Mouse (Mus musculus) CH12.LX (cell line): ENCODE data around the gene Bend6. TPM values are rescaled to one million over a fixed set of nuclear protein-coding genes. Genes with fewer than 3 reads are reported as not detected.

Source experiments
- DNase-seq: peaks from one replicate; pipeline ENCODE4 v3.0.0-alpha.2; 2013; ENCODE audit errors: extremely low read depth
- H3K27ac ChIP-seq: 2 replicates; pipeline ENCODE4 v1.5.1; 2012; ENCODE audit warnings: low read depth, mild to moderate bottlenecking, control low read depth, moderate library complexity; ENCODE audit not compliant: insufficient read depth
- H3K27me3 ChIP-seq: replicated peaks from 2 replicates; pipeline ENCODE3; 2012; ENCODE audit warnings: inconsistent platforms
- H3K36me3 ChIP-seq, 2 experiments: replicated peaks in 1 of 2; 2 replicates each; pipeline versions ENCODE3 to v1.6.1; 2012; ENCODE audit warnings: inconsistent platforms in 1 of 2, low read length in 1 of 2, mild to moderate bottlenecking in 1 of 2, mixed read lengths in 1 of 2, moderate library complexity in 1 of 2; ENCODE audit not compliant: control insufficient read depth in 1 of 2, insufficient read depth in 1 of 2
- H3K4me1 ChIP-seq, 2 experiments: 2 replicates each; pipeline ENCODE4 v1.6.1; 2012; ENCODE audit warnings: inconsistent platforms in 1 of 2, moderate library complexity in 1 of 2; ENCODE audit not compliant: insufficient read depth in 2 of 2, control insufficient read depth in 1 of 2
- H3K4me2 ChIP-seq: 2 replicates; pipeline ENCODE4 v1.6.1; 2012; ENCODE audit warnings: low read depth, mild to moderate bottlenecking, control low read depth; ENCODE audit not compliant: poor library complexity, insufficient read depth, severe bottlenecking
- H3K4me3 ChIP-seq, 3 experiments: fragments of 150-350 bp in 1 of 3; sonication (generic) in 1 of 3; replicated peaks in 1 of 3; 2 replicates each; pipeline versions ENCODE3 to v1.5.1; 2011 to 2012; ENCODE audit warnings: low read depth in 2 of 3, low read length in 2 of 3, mild to moderate bottlenecking in 2 of 3, moderate library complexity in 2 of 3, control low read depth in 1 of 3, improper control_type of control experiment in 1 of 3, inconsistent platforms in 1 of 3, mixed read lengths in 1 of 3; ENCODE audit not compliant: poor library complexity in 1 of 3
- H3K79me2 ChIP-seq: replicated peaks from 2 replicates; pipeline ENCODE4 v1.6.1; 2012; ENCODE audit warnings: mild to moderate bottlenecking, moderate library complexity; ENCODE audit not compliant: control insufficient read depth, poor library complexity, insufficient read depth, severe bottlenecking; ENCODE audit errors: extremely low read depth
- H3K9ac ChIP-seq: 2 replicates; pipeline ENCODE4 v1.6.1; 2012; ENCODE audit warnings: low read depth, mild to moderate bottlenecking, control low read depth, moderate library complexity; ENCODE audit not compliant: insufficient read depth
- H3K9me3 ChIP-seq: replicated peaks from 2 replicates; pipeline ENCODE3; 2012; ENCODE audit warnings: low read length, inconsistent platforms, mixed read lengths
- CHD2 ChIP-seq: IDR thresholded peaks from 2 replicates; pipeline ENCODE4 v1.6.1; 2011; ENCODE audit warnings: low read length, improper control_type of control experiment
- CTCF ChIP-seq, 2 experiments: IDR thresholded peaks in 1 of 2; conservative IDR thresholded peaks in 1 of 2; 2 replicates each; pipeline ENCODE4 v1.5.1; 2011 to 2012; ENCODE audit warnings: low read depth in 2 of 2, low read length in 2 of 2, improper control_type of control experiment in 1 of 2, inconsistent platforms in 1 of 2, mild to moderate bottlenecking in 1 of 2, moderate library complexity in 1 of 2
- EP300 ChIP-seq: IDR thresholded peaks from 2 replicates; pipeline ENCODE4 v1.6.1; 2011; ENCODE audit warnings: low read length, improper control_type of control experiment
- IRF4 ChIP-seq: IDR thresholded peaks from 2 replicates; pipeline ENCODE4 v1.6.1; 2014; ENCODE audit warnings: low read depth, mild to moderate bottlenecking, inconsistent platforms, low read length, improper control_type of control experiment
- JUND ChIP-seq: conservative IDR thresholded peaks from 2 replicates; pipeline ENCODE4 v1.6.1; 2011; ENCODE audit warnings: low read depth, low read length, improper control_type of control experiment
- KAT2A ChIP-seq: IDR thresholded peaks from 2 replicates; pipeline ENCODE4 v1.6.1; 2012; ENCODE audit warnings: low read length, improper control_type of control experiment, inconsistent platforms; ENCODE audit not compliant: insufficient replicate concordance
- MAFK ChIP-seq: IDR thresholded peaks from 2 replicates; pipeline ENCODE4 v1.6.1; 2011; ENCODE audit warnings: low read length, improper control_type of control experiment; ENCODE audit not compliant: insufficient replicate concordance
- MAZ ChIP-seq: IDR thresholded peaks from 2 replicates; pipeline ENCODE4 v1.6.1; 2012; ENCODE audit warnings: low read depth, mild to moderate bottlenecking, inconsistent platforms, low read length, improper control_type of control experiment, moderate library complexity
- MEF2A ChIP-seq: IDR thresholded peaks from 2 replicates; pipeline ENCODE4 v1.6.1; 2014; ENCODE audit warnings: low read depth, mild to moderate bottlenecking, inconsistent platforms, low read length, improper control_type of control experiment, borderline replicate concordance
- MXI1 ChIP-seq: IDR thresholded peaks from 2 replicates; pipeline ENCODE4 v1.6.1; 2011; ENCODE audit warnings: mild to moderate bottlenecking, low read depth, low read length, improper control_type of control experiment
- MYC ChIP-seq: IDR thresholded peaks from 2 replicates; pipeline ENCODE4 v1.6.1; 2011; ENCODE audit warnings: low read depth, mild to moderate bottlenecking, improper control_type of control experiment, low read length
- NRF1 ChIP-seq: IDR thresholded peaks from 2 replicates; pipeline ENCODE4 v1.6.1; 2014; ENCODE audit warnings: low read depth, mild to moderate bottlenecking, inconsistent platforms, low read length, improper control_type of control experiment, moderate library complexity
- POLR2A ChIP-seq: IDR thresholded peaks from 2 replicates; pipeline ENCODE4 v1.6.1; 2011; ENCODE audit warnings: low read depth, mild to moderate bottlenecking, improper control_type of control experiment, low read length
- UBTF ChIP-seq: IDR thresholded peaks from 2 replicates; pipeline ENCODE4 v1.6.1; 2012; ENCODE audit warnings: low read depth, mild to moderate bottlenecking, inconsistent platforms, low read length, improper control_type of control experiment, moderate library complexity
- ZNF384 ChIP-seq: IDR thresholded peaks from 2 replicates; pipeline ENCODE4 v1.6.1; 2012; ENCODE audit warnings: low read depth, low read length, improper control_type of control experiment, inconsistent platforms
- dilution Hi-C: fragments of 300-500 bp; cut with MboI; formaldehyde crosslinking; loops from 2 replicates; pipeline ENCODE4 v1.14.3; 2020; ENCODE audit warnings: low sequenced_read_pairs; ENCODE audit not compliant: extremely low pct_unique_long_range_greater_than_20kb, extremely low pct_ligation_motif_present
- in situ Hi-C: fragments of 300-500 bp; cut with MboI; formaldehyde crosslinking; loops from 3 replicates; pipeline ENCODE4 v1.14.3; 2019; ENCODE audit warnings: low sequenced_read_pairs, low pct_ligation_motif_present, low pct_unique_long_range_greater_than_20kb, mixed read lengths
- polyA plus RNA-seq: library from polyadenylated mRNA; unstranded; fragments of >175 nt; gene quantifications from 2 replicates; pipeline ENCODE4 v1.2.1, GENCODE M21; 2012; ENCODE audit warnings: low read depth; ENCODE audit not compliant: insufficient read length
- total RNA-seq, 2 experiments: library from RNA; depleted of rRNA; stranded (reverse); fragments of 300-350 nt in 1 of 2; fragments of >200 nt in 1 of 2; gene quantifications; 2 replicates each; pipeline ENCODE4 v1.2.3; 2012 to 2014

The Bend6 gene
- total RNA-seq (2012; rRNA removed) (0.50 and 1.4 TPM in 2 replicates), total RNA-seq (2014; rRNA removed) (3.2 and 4.0 TPM in 2 replicates), polyA plus RNA-seq (2.5 and 3.4 TPM in 2 replicates)

DNA sequence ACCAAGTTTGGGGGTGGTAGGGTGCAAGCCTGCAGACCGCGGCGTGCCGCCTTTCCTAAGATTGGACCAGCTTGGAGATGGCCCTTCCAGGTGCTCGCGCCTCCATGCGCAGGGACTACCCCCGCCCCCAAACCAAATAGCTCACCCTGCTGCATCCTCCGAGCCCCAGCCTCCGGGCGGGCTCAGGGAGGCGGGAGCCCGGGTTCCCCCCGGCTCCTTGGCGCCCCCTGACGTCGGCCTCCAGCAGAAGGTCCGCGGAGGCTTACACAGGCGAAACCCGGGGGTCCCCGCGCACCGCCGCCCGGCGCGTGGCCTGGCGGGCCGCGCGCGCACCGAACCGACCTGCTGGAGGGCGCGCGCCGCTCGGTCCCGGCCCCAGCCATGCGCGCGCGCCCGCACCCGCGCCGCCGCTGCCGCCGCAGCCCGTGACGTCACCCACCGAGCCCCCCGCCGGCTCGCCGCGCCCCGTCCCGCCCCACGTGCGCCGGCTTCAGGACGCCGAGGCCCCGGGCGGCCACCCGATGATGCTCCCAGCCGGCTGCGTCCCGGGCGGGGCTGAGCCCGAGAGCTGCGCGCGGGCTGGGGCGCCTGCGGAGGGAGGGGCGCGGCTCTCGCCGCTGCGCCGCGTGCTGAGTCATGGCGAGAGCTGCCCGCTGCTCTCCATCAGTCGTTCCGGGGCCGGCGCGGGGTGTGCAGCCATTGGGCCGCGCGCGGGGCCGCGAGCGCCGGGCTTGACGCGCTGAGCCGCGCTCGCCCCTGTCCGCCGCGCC lies at the start of gene Bend6:
Gene Bend6 (minus strand): TSS at position 396 of the 770 bp plus-strand sequence.
- Histone ChIP-seq H3K4me1 (peaks cover 5 to 32% of the 10 kb centered on the region in 2 experiments; a peak in 3 of 4 replicates), H3K4me2 (peak within 1 kb of the TSS; percentile 52), H3K4me3 (peak within 1 kb of the TSS; percentile 48 to 95 (median 61)), H3K9ac (peak within 1 kb of the TSS; percentile 49; the same call in 1 of the 2 replicates), H3K27ac (no peak within 1 kb of the TSS), H3K9me3 (peaks cover 1% of the 10 kb centered on the region), H3K36me3 (no peaks in the 10 kb centered on the region), H3K79me2 (no peaks in the 10 kb centered on the region), H3K27me3 (no peaks in the 10 kb centered on the region)
- no peak for DNase-seq
- peak in 1 of 2 experiments; percentile 37; a peak in 1 of 4 replicates for TF ChIP-seq CTCF (conservative IDR thresholded peaks at IDR 0.05 in 1 of 2, IDR thresholded peaks at IDR 0.05 in 1 of 2; ENCODE audit: low read depth in 2 of 2, low read length in 2 of 2)
- TF ChIP-seq MAZ, result no peak
- 0 out of 2 replicates have a peak, but pooled peaks have one; percentile 41 for TF ChIP-seq UBTF
- no peak for TF ChIP-seq KAT2A
- no peak for TF ChIP-seq MYC
- TF ChIP-seq MAFK, result no peak
- no peak for TF ChIP-seq MXI1
- no peak for TF ChIP-seq CHD2
- no peak for TF ChIP-seq ZNF384
- peak; percentile 16; the same call in 1 of the 2 replicates for TF ChIP-seq POLR2A
- no peak for TF ChIP-seq EP300
- TF ChIP-seq NRF1, result peak; percentile 25; the same call in 1 of the 2 replicates
- no peak for TF ChIP-seq JUND
- no peak for TF ChIP-seq IRF4
- in situ Hi-C loops (loop anchor here (5.0 kb wide), 1 partner anchor 55 kb away; no protein-coding TSS in a partner anchor), dilution Hi-C loops (no loop called here)

DNA sequence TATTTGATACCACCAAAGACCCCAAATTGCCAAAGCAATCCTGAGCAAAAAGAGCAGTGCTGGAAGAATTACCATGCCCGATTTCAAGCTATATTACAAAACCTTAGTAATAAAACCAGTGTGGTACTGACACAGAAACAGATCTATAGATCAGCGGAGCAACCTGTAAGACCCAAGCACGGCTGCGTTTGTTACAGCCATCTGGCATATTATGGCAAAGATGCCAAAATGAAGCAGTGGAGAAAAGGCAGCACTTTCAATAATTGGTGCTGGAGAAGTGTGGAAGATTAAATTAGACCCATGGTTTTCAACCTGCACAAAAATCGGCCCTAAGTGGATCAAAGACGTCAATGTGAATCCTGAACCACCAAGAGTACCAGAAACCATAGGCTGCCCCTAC lies 48.0 kb upstream of the Bend6 start:
- dilution Hi-C loops, result no loop called here
- no peak overlapping the region for H3K4me2 ChIP-seq
- no peaks in the 10 kb centered on the region for H3K4me1 ChIP-seq
- H3K27me3 ChIP-seq, result no peaks in the 10 kb centered on the region
- in situ Hi-C loops, result no loop called here
- no peaks in the 10 kb centered on the region for H3K79me2 ChIP-seq
- no peak overlapping the region for H3K9ac ChIP-seq
- H3K27ac ChIP-seq, result no peak overlapping the region
- TF ChIP-seq MEF2A (no peak), NRF1 (no peak), EP300 (no peak), JUND (no peak)
- no peak for DNase-seq
- no peaks in the 10 kb centered on the region for H3K9me3 ChIP-seq
- no peak overlapping the region for H3K4me3 ChIP-seq
- no peaks in the 10 kb centered on the region for H3K36me3 ChIP-seq
